8 mouse cellular contexts compared by ENCODE assay signal in the genomic region with DNA sequence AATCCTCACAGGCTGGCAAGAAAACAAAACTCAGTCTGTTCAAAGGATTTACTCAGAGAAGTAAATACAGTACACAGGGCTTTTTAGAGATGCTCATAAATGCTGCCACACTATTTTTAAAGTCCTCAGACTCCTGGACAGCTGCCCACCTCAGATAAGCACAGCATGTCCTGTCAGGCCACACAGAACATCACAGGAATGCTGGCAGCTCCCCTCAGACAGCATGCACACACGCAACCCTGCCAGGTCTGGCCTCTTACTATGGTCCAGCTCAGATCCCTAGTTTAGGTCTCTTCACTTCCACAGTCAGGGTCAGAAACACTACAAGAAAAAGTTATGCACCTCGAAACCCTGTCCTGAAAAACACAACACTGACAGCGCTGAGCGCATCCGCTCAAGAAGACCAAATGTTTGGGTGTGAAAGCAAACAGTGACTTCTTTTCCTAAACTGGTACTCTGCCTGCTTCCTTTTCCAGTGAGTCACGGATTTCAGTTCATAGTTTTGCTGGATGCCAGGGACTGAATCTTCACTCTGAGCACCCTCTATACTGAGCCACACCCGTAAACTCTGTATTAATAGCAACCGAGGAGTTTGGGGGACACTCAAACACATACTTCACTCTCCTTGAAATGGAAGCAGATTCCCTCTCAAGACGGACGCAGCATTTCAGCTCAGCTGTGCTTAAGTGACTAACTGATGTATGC.
DNase-seq lines count a peak whose midpoint lies in the region; ATAC-seq and TF ChIP-seq lines count a peak whose summit lies in the region.

No protein-coding gene starts in this region.

- H3K36me3 ChIP-seq in embryonic facial prominence, embryonic 15.5 days: peaks cover 11% of the 10 kb centered on the region
- H3K36me3 ChIP-seq in embryonic facial prominence, embryonic 10.5 days (replicated peaks): peaks cover 18% of the 10 kb centered on the region

- H3K27me3 ChIP-seq in embryonic facial prominence, embryonic 15.5 days: no peaks in the 10 kb centered on the region
- H3K27me3 ChIP-seq in embryonic facial prominence, embryonic 10.5 days (replicated peaks; ENCODE audit: low read depth, poor library complexity, severe bottlenecking): no peaks in the 10 kb centered on the region

- intact Hi-C loops in left cerebral cortex, postnatal 4 days (cut with DNase I): no loop called here

- no peak overlapping the region for H3K4me3 ChIP-seq in embryonic facial prominence, embryonic 15.5 days (replicated peaks)
- no peak overlapping the region for H3K4me3 ChIP-seq in embryonic facial prominence, embryonic 10.5 days
- H3K4me3 ChIP-seq in layer of hippocampus, adult 2 months: no peak overlapping the region

- no peak overlapping the region for H3K4me2 ChIP-seq in embryonic facial prominence, embryonic 15.5 days (replicated peaks)

- 77% methylated on average over 10 of the region's 10 CpGs for WGBS in embryonic facial prominence, embryonic 15.5 days
- WGBS in embryonic facial prominence, embryonic 10.5 days: 82% methylated on average over 10 of the region's 10 CpGs

- no peak for DNase-seq in embryonic facial prominence, embryonic 10.5 days (ENCODE audit: low spot score)
- DNase-seq in Muller cell, postnatal 12 days (ENCODE audit: inconsistent ontology term): peak; percentile 36
- peak; percentile 92 for DNase-seq in gastrocnemius, postnatal 25 days
- peak; percentile 48 for DNase-seq in left cerebral cortex, postnatal 4 days
- DNase-seq in layer of hippocampus, adult 2 months (ENCODE audit: low spot score in 2 of 2): no peak
- no peak for DNase-seq in embryo, embryonic 10 days (ENCODE audit: low spot score)
- no peak for DNase-seq in layer of hippocampus, postnatal 25 days (ENCODE audit: extremely low spot score in 1 of 2, low spot score in 1 of 2)

- TF ChIP-seq CTCF in layer of hippocampus, adult 2 months (conservative IDR thresholded peaks at IDR 0.05): no peak

- H3K9ac ChIP-seq in embryonic facial prominence, embryonic 15.5 days: no peak overlapping the region

- peaks cover 7% of the 10 kb centered on the region; the same call in 1 of the 2 replicates for H3K4me1 ChIP-seq in embryonic facial prominence, embryonic 15.5 days
- H3K4me1 ChIP-seq in embryonic facial prominence, embryonic 10.5 days: peaks cover 17% of the 10 kb centered on the region

- no peak for ATAC-seq in embryonic facial prominence, embryonic 15.5 days (ENCODE audit: insufficient number of reproducible peaks, low FRiP score, low TSS enrichment, low read depth)

- H3K9me3 ChIP-seq in embryonic facial prominence, embryonic 15.5 days (replicated peaks): peaks cover 14% of the 10 kb centered on the region; the same call in 1 of the 2 replicates
- H3K9me3 ChIP-seq in embryonic facial prominence, embryonic 10.5 days: peaks cover 15% of the 10 kb centered on the region

- H3K27ac ChIP-seq in embryonic facial prominence, embryonic 15.5 days (replicated peaks): 0 out of 2 replicates have a peak overlapping the region, but pooled peaks have one; percentile 2
- no peak overlapping the region for H3K27ac ChIP-seq in embryonic facial prominence, embryonic 10.5 days (replicated peaks)
- no peak overlapping the region for H3K27ac ChIP-seq in layer of hippocampus, adult 2 months

Comparison
In these comparisons a context has a peak if more than half of its experiments do, and no peak if none do; other contexts are left out.
1. DNase-seq: peak in Muller cell, postnatal 12 days (single experiment), gastrocnemius, postnatal 25 days (single experiment) and left cerebral cortex, postnatal 4 days (single experiment); none in embryonic facial prominence, embryonic 10.5 days (single experiment), layer of hippocampus, adult 2 months (0 of 2), embryo, embryonic 10 days (single experiment) and layer of hippocampus, postnatal 25 days (0 of 2).